Mouse (Mus musculus) ES-E14 (cell line): ENCODE measurements around the gene Acrbp.

ENCODE experiments used
- CHD2 ChIP-seq: IDR thresholded peaks from 2 replicates; pipeline ENCODE4 v1.6.1; 2014; ENCODE audit warnings: mild to moderate bottlenecking, low read depth, low read length, inconsistent platforms
- HCFC1 ChIP-seq: IDR thresholded peaks from 2 replicates; pipeline ENCODE4 v1.6.1; 2012; ENCODE audit warnings: low read length, inconsistent platforms, borderline replicate concordance; ENCODE audit not compliant: insufficient read depth
- MAFK ChIP-seq: IDR thresholded peaks from 2 replicates; pipeline ENCODE4 v1.6.1; 2014; ENCODE audit warnings: mild to moderate bottlenecking, low read depth, low read length, inconsistent platforms; ENCODE audit not compliant: insufficient read depth
- ZC3H11A ChIP-seq: IDR thresholded peaks from 2 replicates; pipeline ENCODE4 v1.6.1; 2012; ENCODE audit warnings: low read depth, mild to moderate bottlenecking, inconsistent platforms, low read length, borderline replicate concordance

DNA sequence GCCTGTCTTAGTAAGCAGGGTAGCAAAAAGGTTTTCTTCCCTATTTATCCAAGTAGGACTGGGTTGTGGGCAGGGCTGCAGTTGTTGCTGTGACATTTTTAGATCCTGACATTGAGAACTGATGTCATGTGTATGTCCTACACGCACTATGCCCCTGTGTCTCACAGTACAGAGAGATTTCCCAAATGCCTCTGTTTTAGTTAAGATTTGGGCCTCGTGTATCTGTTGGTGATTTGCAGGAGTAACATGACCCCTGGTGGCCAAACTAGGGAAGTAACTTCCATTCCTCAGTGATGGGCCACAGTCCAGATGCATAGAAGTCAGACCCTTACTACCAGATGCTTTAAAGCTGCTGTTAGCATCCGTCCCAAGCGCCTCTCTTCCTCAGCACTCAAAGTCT lies 34.9 kb downstream of the Acrbp start:
- TF ChIP-seq CHD2 (no peak), MAFK (no peak), ZC3H11A (peak; percentile 64; the same call in 1 of the 2 replicates), HCFC1 (no peak)
